Mouse (Mus musculus): ENCODE measurements around the gene Ubald2. TPM values are rescaled to one million over a fixed set of nuclear protein-coding genes. Genes with fewer than 3 reads are reported as not detected.

Ubald2 gene
- polyA plus RNA-seq, 1 experiment from 2014 or later, result 56.6 TPM

GRCm38 (mm10) chr11:116394769-116395168 lies 39.1 kb upstream of the Ubald2 start:
- 0 out of 2 replicates have a peak, but pooled peaks cover 9% of the 10 kb centered on the region for H3K36me3 ChIP-seq (ENCODE audit: insufficient read depth, low read length)
- H3K4me1 ChIP-seq (ENCODE audit: insufficient read depth, low read depth, low read length), result no peaks in the 10 kb centered on the region
- no peaks in the 10 kb centered on the region for H3K9me3 ChIP-seq (ENCODE audit: low read length)
- TF ChIP-seq EP300 (IDR thresholded peaks at IDR 0.05) (no peak), CTCF (IDR thresholded peaks at IDR 0.05) (no peak)
- WGBS, result 51% methylated on average over 4 of the region's 4 CpGs
- ATAC-seq, result peak; percentile 71
- no peak overlapping the region for H3K9ac ChIP-seq (replicated peaks; ENCODE audit: low read depth)
- no peaks in the 10 kb centered on the region for H3K27me3 ChIP-seq (replicated peaks; ENCODE audit: insufficient read depth, low read length)
- peak overlapping the region; percentile 59 for H3K27ac ChIP-seq (ENCODE audit: low read length)
- peak; percentile 65 for DNase-seq (ENCODE audit: low spot score)
- no peak overlapping the region for H3K4me3 ChIP-seq (ENCODE audit: low read depth, low read length)
- 0 out of 2 replicates have a peak overlapping the region, but pooled peaks have one; percentile 11 for H3K4me2 ChIP-seq (replicated peaks; ENCODE audit: low read depth, low read length)

GRCm38 (mm10) chr11:116396276-116396933 lies 37.5 kb upstream of the Ubald2 start:
- Histone ChIP-seq H3K9ac (replicated peaks; ENCODE audit: low read depth) (no peak overlapping the region), H3K27me3 (replicated peaks; ENCODE audit: insufficient read depth, low read length) (no peaks in the 10 kb centered on the region), H3K36me3 (ENCODE audit: insufficient read depth, low read length) (0 out of 2 replicates have a peak, but pooled peaks cover 9% of the 10 kb centered on the region), H3K4me1 (ENCODE audit: insufficient read depth, low read depth, low read length) (no peaks in the 10 kb centered on the region), H3K9me3 (ENCODE audit: low read length) (no peaks in the 10 kb centered on the region), H3K4me3 (ENCODE audit: low read depth, low read length) (no peak overlapping the region), H3K4me2 (replicated peaks; ENCODE audit: low read depth, low read length) (no peak overlapping the region), H3K27ac (ENCODE audit: low read length) (no peak overlapping the region)
- no peak for ATAC-seq
- peak; percentile 6 for DNase-seq (ENCODE audit: low spot score)
- no peak for TF ChIP-seq EP300 (IDR thresholded peaks at IDR 0.05)
- 55% methylated on average over 11 of the region's 11 CpGs for WGBS

- Histone ChIP-seq H3K9me3 (ENCODE audit: low read length) (no peaks in the 10 kb centered on the region), H3K4me1 (ENCODE audit: insufficient read depth, low read depth, low read length) (no peaks in the 10 kb centered on the region), H3K36me3 (ENCODE audit: insufficient read depth, low read length) (0 out of 2 replicates have a peak, but pooled peaks cover 9% of the 10 kb centered on the region), H3K4me3 (ENCODE audit: low read depth, low read length) (no peak overlapping the region), H3K9ac (replicated peaks; ENCODE audit: low read depth) (no peak overlapping the region), H3K4me2 (replicated peaks; ENCODE audit: low read depth, low read length) (no peak overlapping the region), H3K27me3 (replicated peaks; ENCODE audit: insufficient read depth, low read length) (no peaks in the 10 kb centered on the region), H3K27ac (ENCODE audit: low read length) (no peak overlapping the region)
- 97% methylated on average over 3 of the region's 3 CpGs for WGBS
- no peak for DNase-seq (ENCODE audit: low spot score)
- no peak for ATAC-seq
- no peak for TF ChIP-seq EP300 (IDR thresholded peaks at IDR 0.05)
- TF ChIP-seq CTCF (IDR thresholded peaks at IDR 0.05), result no peak
These were observed 37.0 kb upstream of the Ubald2 start for GRCm38 (mm10) chr11:116396934-116397330.

GRCm38 (mm10) chr11:116397517-116398347 lies 36.2 kb upstream of the Ubald2 start:
- Histone ChIP-seq H3K27me3 (replicated peaks; ENCODE audit: insufficient read depth, low read length) (no peaks in the 10 kb centered on the region), H3K9me3 (ENCODE audit: low read length) (no peaks in the 10 kb centered on the region), H3K9ac (replicated peaks; ENCODE audit: low read depth) (no peak overlapping the region), H3K36me3 (ENCODE audit: insufficient read depth, low read length) (0 out of 2 replicates have a peak, but pooled peaks cover 9% of the 10 kb centered on the region), H3K27ac (ENCODE audit: low read length) (no peak overlapping the region), H3K4me2 (replicated peaks; ENCODE audit: low read depth, low read length) (no peak overlapping the region), H3K4me1 (ENCODE audit: insufficient read depth, low read depth, low read length) (no peaks in the 10 kb centered on the region), H3K4me3 (ENCODE audit: low read depth, low read length) (no peak overlapping the region)
- ATAC-seq (no peak), DNase-seq (ENCODE audit: low spot score) (peak; percentile 47)
- TF ChIP-seq EP300 (IDR thresholded peaks at IDR 0.05) (no peak), CTCF (IDR thresholded peaks at IDR 0.05) (no peak)
- WGBS, result 45% methylated on average over 8 of the region's 8 CpGs

GRCm38 (mm10) chr11:116398348-116398677 lies 35.6 kb upstream of the Ubald2 start:
- Histone ChIP-seq H3K36me3 (ENCODE audit: insufficient read depth, low read length) (0 out of 2 replicates have a peak, but pooled peaks cover 9% of the 10 kb centered on the region), H3K4me2 (replicated peaks; ENCODE audit: low read depth, low read length) (no peak overlapping the region), H3K27me3 (replicated peaks; ENCODE audit: insufficient read depth, low read length) (no peaks in the 10 kb centered on the region), H3K27ac (ENCODE audit: low read length) (no peak overlapping the region), H3K9ac (replicated peaks; ENCODE audit: low read depth) (no peak overlapping the region), H3K4me1 (ENCODE audit: insufficient read depth, low read depth, low read length) (no peaks in the 10 kb centered on the region), H3K9me3 (ENCODE audit: low read length) (no peaks in the 10 kb centered on the region), H3K4me3 (ENCODE audit: low read depth, low read length) (no peak overlapping the region)
- TF ChIP-seq EP300 (IDR thresholded peaks at IDR 0.05) (no peak), CTCF (IDR thresholded peaks at IDR 0.05) (no peak)
- WGBS, result 82% methylated on average over 11 of the region's 11 CpGs
- DNase-seq (ENCODE audit: low spot score) (no peak), ATAC-seq (no peak)

GRCm38 (mm10) chr11:116400560-116400959 lies 33.3 kb upstream of the Ubald2 start:
- WGBS, result 12% methylated on average over 4 of the region's 4 CpGs
- Histone ChIP-seq H3K27me3 (replicated peaks; ENCODE audit: insufficient read depth, low read length) (no peaks in the 10 kb centered on the region), H3K9ac (replicated peaks; ENCODE audit: low read depth) (no peak overlapping the region), H3K27ac (ENCODE audit: low read length) (no peak overlapping the region), H3K4me1 (ENCODE audit: insufficient read depth, low read depth, low read length) (no peaks in the 10 kb centered on the region), H3K9me3 (ENCODE audit: low read length) (no peaks in the 10 kb centered on the region), H3K4me2 (replicated peaks; ENCODE audit: low read depth, low read length) (no peak overlapping the region), H3K36me3 (ENCODE audit: insufficient read depth, low read length) (0 out of 2 replicates have a peak, but pooled peaks cover 6% of the 10 kb centered on the region), H3K4me3 (ENCODE audit: low read depth, low read length) (no peak overlapping the region)
- TF ChIP-seq EP300 (IDR thresholded peaks at IDR 0.05) (no peak), CTCF (IDR thresholded peaks at IDR 0.05) (no peak)
- ATAC-seq, result no peak
- no peak for DNase-seq (ENCODE audit: low spot score)
